Mouse (Mus musculus): ENCODE measurements around the gene Gm21294.
"Not testable (repeated sequence)": the region's sequence is repeated elsewhere in the genome, so short reads cannot be mapped to it uniquely, and the experiment has no call there.

Gene Gm21294

DNA sequence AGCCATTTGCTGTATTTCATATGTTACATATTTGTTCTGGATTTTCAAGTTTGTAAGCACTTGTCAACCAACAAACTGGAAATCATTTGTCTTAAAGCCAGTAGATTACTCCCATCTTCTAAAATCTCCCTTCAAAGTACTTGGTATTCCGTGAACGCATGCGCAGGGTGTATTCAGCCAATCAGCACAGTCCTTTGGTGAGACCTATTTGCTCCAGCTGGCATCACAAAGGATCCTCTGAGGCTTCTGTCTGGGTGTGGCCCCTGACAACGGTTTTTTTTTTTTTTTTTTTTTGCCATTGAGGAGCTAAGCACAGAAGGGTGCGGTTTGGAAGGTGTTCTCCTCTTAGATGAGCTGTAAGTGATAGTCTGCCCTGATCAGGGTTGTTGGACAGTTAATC lies at the start of gene Gm21294:
Gm21294 (plus strand) TSS at position 301 of the 400 bp plus-strand sequence.
- not testable (repeated sequence) for DNase-seq (ENCODE audit: low spot score in 2 of 2)

DNA sequence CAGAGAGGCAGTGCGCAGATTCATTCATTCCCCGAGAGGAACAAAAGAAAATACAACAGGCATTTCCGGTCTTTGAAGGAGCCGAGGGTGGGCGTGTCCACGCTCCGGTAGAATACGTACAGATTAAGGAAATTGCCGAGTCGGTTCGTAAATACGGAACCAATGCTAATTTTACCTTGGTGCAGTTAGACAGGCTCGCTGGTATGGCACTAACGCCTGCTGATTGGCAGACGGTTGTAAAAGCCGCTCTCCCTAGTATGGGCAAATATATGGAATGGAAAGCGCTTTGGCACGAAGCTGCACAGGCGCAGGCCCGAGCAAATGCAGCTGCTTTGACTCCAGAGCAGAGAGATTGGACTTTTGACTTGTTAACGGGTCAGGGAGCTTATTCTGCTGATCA lies 73.6 kb downstream of the Gm21294 start:
- peak; percentile 0 to 1 for DNase-seq (ENCODE audit: low spot score in 2 of 2)
